Mouse (Mus musculus) limb, embryonic 12.5 days (tissue): ENCODE measurements around the gene Prps1l3. TPM values are rescaled to one million over a fixed set of nuclear protein-coding genes. Genes with fewer than 3 reads are reported as not detected.
A peak's percentile ranks its signal among the peaks of the same experiment; 100 is the strongest.

ENCODE experiments used
- ATAC-seq: fragments of 200-750 bp; cut with Nextera tagmentation; 2 replicates; pipeline ENCODE4 v1.8.0; 2017; ENCODE audit warnings: low read depth, moderate TSS enrichment; ENCODE audit not compliant: insufficient number of reproducible peaks, insufficient read depth, low FRiP score, low TSS enrichment
- H3K27ac ChIP-seq: fragments of 300-500 bp; sonication (generic); 2 replicates; pipeline ENCODE4 v1.5.1; 2016; ENCODE audit warnings: mild to moderate bottlenecking, moderate library complexity
- H3K27me3 ChIP-seq: fragments of 300-500 bp; sonication (generic); 2 replicates; pipeline ENCODE4 v1.6.1; 2016; ENCODE audit warnings: mild to moderate bottlenecking, moderate library complexity
- H3K36me3 ChIP-seq: fragments of 300-500 bp; sonication (generic); 2 replicates; pipeline ENCODE4 v1.6.1; 2016; ENCODE audit warnings: mild to moderate bottlenecking, moderate library complexity
- H3K4me1 ChIP-seq: fragments of 300-500 bp; sonication (generic); replicated peaks from 2 replicates; pipeline ENCODE4 v1.6.1; 2016
- H3K4me2 ChIP-seq: fragments of 300-500 bp; sonication (generic); 2 replicates; pipeline ENCODE4 v1.6.1; 2016; ENCODE audit warnings: mild to moderate bottlenecking, moderate library complexity
- H3K4me3 ChIP-seq: fragments of 300-500 bp; sonication (generic); replicated peaks from 2 replicates; pipeline ENCODE4 v1.5.1; 2016; ENCODE audit warnings: mild to moderate bottlenecking
- H3K9ac ChIP-seq: fragments of 300-500 bp; sonication (generic); replicated peaks from 2 replicates; pipeline ENCODE4 v1.6.1; 2016; ENCODE audit warnings: mild to moderate bottlenecking, moderate library complexity
- H3K9me3 ChIP-seq: fragments of 300-500 bp; sonication (generic); 2 replicates; pipeline ENCODE4 v1.6.1; 2016; ENCODE audit warnings: mild to moderate bottlenecking, moderate library complexity
- WGBS: fragments of 180-500 bp; shearing (Covaris S2); methylation state at CpG from one replicate; pipeline ENCODE4 v1.1.7; 2016; 5-methylcytosine and 5-hydroxymethylcytosine counted together
- polyA plus RNA-seq: library from polyadenylated mRNA; unstranded; fragments of >200 nt; fragmentation: Nextera tagmentation; extraction: Ambion mirVana; gene quantifications from 2 replicates; pipeline ENCODE4 v1.2.1, GENCODE M21; 2016

Gene Prps1l3
- polyA plus RNA-seq, 1 experiment from 2014 or later: 77.3 TPM

DNA sequence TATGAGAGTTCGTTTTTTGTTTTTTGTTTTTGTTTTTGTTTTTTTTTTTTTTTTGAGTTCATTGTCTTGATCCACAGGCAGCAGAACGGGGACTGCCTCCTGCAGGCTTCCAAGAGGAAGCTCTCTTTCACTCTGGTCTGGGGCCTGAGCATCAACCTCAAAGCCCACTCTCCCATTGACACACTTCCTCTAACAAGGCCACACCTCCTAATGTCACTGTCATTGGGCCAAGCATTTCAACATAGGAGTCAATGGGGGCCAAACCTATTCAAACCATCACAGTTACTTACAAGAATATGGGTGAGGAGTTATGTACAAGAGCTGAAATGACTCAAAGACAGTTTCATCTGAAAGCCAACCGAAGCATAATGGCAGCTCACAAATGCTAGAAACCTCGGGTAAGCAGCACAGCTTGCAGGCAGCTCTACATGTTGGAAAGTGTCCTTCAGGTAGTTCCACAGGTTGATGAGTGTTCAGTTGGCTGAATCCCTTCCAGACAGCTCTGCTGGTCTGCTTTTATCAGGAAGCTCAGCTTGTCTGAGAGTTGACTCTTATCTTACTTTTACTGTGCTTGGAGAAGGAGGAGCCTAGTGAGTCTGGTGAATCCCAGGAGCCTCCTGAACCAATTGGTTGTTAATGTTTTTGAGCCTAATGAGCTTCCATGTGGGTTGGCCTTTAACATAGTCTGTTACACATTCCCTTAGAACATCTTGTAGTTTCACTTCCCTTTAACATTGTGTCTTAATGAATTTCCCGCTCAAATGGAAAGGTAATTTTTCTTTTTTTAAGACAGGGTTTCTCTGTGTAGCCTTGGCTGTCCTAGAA, 13.7 kb downstream of the Prps1l3 start:
- no peaks in the 10 kb centered on the region for H3K4me1 ChIP-seq
- H3K9ac ChIP-seq: no peak overlapping the region
- WGBS: 88% methylated on average over 5 of the region's 5 CpGs
- no peak overlapping the region for H3K4me2 ChIP-seq
- H3K27ac ChIP-seq: no peak overlapping the region
- no peaks in the 10 kb centered on the region for H3K9me3 ChIP-seq
- no peaks in the 10 kb centered on the region for H3K27me3 ChIP-seq
- H3K36me3 ChIP-seq: peaks cover 28% of the 10 kb centered on the region
- H3K4me3 ChIP-seq: no peak overlapping the region
- no peak for ATAC-seq

DNA sequence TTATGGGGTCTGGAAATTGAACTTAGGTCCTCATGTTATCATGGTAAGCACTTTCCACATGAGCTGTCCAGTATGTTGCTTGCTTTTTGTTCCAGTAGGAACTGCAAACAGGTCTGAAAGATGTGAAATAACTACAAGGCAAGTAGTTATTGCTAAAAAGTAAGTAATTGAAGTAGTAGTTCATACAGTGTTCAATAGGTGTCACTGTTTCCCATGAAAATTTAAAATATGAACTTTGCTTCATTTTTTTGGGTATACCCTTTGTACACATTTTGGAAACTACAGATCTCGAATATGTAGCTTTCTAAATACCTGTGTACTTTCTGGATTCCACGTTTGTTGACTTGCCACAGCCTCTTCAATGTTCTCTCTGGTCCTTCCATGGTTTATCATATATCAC, 28.4 kb downstream of the Prps1l3 start:
- no peak for ATAC-seq
- H3K4me2 ChIP-seq: no peak overlapping the region
- H3K9ac ChIP-seq: no peak overlapping the region
- no peaks in the 10 kb centered on the region for H3K27me3 ChIP-seq
- no peaks in the 10 kb centered on the region for H3K9me3 ChIP-seq
- 68% methylated on average over 2 of the region's 2 CpGs for WGBS
- H3K27ac ChIP-seq: no peak overlapping the region
- no peaks in the 10 kb centered on the region for H3K36me3 ChIP-seq
- no peaks in the 10 kb centered on the region for H3K4me1 ChIP-seq
- H3K4me3 ChIP-seq: no peak overlapping the region

DNA sequence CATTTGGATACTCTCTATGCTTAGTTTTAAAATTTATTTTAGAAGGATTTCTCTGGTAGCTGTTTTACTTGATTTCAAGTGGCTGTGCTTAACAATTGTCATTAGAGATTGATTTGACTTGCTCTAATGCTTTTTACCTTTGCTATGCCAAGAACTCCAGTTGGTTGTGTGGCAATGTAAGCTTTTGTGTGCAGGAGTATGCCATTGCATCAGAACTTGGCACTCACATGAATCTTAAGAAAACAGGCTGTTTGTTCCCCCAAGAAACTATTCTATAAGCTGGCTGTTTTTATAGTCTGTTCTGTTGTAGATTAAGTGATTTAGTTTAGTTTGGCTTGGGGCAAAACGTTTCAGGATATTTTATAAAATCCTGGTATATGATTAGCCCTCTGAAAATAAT, 45.2 kb downstream of the Prps1l3 start:
- H3K9ac ChIP-seq: no peak overlapping the region
- H3K27ac ChIP-seq: no peak overlapping the region
- 57% methylated on average over 1 of the region's 1 CpGs for WGBS
- no peaks in the 10 kb centered on the region for H3K36me3 ChIP-seq
- no peak overlapping the region for H3K4me3 ChIP-seq
- no peak for ATAC-seq
- no peaks in the 10 kb centered on the region for H3K9me3 ChIP-seq
- H3K27me3 ChIP-seq: no peaks in the 10 kb centered on the region
- no peaks in the 10 kb centered on the region for H3K4me1 ChIP-seq
- no peak overlapping the region for H3K4me2 ChIP-seq

DNA sequence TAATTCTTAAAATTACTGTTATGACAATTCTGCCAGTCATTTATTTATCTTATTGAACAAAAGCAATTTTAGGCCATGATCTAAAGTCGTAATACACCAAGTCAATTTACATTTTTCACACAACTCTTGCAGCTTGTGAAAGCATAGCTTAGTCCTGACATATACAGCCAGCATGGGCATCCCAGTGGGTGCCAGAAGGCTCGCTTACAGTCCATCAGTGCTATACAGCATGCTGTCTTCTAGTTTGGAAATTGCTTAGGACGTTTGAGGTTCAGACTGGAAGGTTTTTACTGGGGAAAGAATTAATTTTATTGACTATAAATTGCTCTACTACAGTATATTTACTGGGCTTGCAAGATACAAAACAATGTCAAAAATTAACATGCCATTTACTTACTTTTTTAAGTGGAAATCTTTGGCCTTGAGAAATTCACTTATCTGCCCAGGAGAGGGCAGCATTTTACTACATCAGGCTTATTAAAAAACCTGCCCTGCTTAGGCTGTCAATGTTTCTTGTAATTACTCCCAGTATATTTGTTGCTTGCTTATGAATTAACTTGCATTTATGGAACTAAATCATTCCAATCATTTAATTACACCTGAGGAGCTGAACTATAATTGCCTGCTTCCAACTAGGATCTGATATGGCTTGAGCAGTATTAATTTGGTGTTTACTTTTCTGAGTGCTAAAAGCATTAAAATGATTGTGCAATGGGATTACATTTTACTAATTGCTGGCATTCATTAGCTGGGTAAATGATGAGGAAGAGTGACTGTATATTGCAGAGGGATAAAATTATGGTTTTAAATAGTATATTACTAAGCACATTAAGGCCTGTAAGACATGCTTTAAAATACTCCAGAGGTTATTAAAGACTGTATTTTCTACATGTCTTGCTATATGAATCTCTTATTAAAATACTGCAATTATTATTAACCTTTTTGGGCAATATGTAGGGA, 51.2 kb downstream of the Prps1l3 start:
- Histone ChIP-seq H3K9me3 (no peaks in the 10 kb centered on the region), H3K4me3 (no peak overlapping the region), H3K27ac (no peak overlapping the region), H3K4me1 (no peaks in the 10 kb centered on the region), H3K36me3 (no peaks in the 10 kb centered on the region), H3K4me2 (no peak overlapping the region), H3K9ac (no peak overlapping the region), H3K27me3 (no peaks in the 10 kb centered on the region)
- ATAC-seq: 0 out of 2 replicates have a peak, but pooled peaks have one; percentile 42
- WGBS: 46% methylated on average over 3 of the region's 3 CpGs

GRCm38 (mm10) chr12:57285303-57286059, 55.3 kb downstream of the Prps1l3 start:
- Histone ChIP-seq H3K27me3 (no peaks in the 10 kb centered on the region), H3K4me1 (no peaks in the 10 kb centered on the region), H3K27ac (no peak overlapping the region), H3K9me3 (no peaks in the 10 kb centered on the region), H3K9ac (no peak overlapping the region), H3K4me2 (no peak overlapping the region), H3K4me3 (no peak overlapping the region), H3K36me3 (no peaks in the 10 kb centered on the region)
- no peak for ATAC-seq
- 81% methylated on average over 5 of the region's 5 CpGs for WGBS

Other genes with a start within 250 kb of the Prps1l3 start
- gene Slc25a21, start 32.9 kb upstream of the Prps1l3 start, polyA plus RNA-seq: 1.1 and 1.3 TPM in 2 replicates
- gene Mipol1, start within 50 bp of the Prps1l3 start, polyA plus RNA-seq: 8.9 and 9.6 TPM in 2 replicates